Mouse (Mus musculus): ENCODE data around the gene Clic1.

DNA sequence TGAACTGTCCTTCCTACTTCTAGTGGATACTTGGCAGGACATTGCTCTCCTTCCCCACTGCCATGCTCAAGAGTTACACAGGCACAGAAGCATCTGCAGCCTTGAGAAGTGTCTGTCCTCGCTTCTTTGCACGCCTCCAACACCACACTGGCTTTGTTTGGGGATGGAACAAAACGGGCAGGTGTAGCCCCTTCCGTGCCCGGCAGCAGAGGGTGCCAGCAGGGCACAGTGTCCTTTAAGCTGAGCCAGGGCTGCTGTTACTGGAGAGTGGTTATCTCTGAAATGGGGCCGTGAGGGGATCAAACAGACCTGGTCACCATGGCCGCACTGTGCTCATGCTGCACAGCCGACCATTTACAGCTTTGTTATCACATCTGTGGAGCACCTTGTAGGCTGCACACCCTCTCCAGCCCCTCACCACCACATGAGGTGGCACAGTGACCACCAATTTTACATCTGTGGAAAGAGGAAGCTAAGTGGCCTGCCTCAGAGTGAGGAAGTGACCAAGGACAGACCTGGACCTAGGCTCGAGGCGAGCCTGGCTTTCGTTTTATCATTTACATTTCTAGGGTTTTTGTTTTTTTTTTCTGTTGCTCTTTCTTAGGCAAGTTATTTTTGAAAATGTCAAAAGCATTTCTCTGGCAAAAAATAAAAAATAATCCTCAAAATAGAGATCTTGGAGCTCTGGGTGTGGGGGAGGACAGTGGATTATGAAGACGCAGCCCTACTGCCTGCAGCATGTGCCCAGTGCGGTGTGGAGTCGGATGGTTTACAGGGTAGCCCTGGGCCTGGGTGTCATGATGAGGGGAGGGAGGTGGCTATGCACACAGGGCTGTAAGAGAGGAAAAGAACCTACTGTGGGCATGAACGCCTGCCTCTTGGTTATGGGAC, 45.0 kb downstream of the Clic1 start:
- TF ChIP-seq CTCF (IDR thresholded peaks at IDR 0.05; ENCODE audit: low read depth, low read length) (no peak), POLR2A (IDR thresholded peaks at IDR 0.05; ENCODE audit: insufficient read depth, low read length) (no peak)

All from ES-Bruce4 (cell line).